Mouse (Mus musculus) neural tube, embryonic 12.5 days (tissue): ENCODE data around the gene Gclc. TPM values are rescaled to one million over a fixed set of nuclear protein-coding genes. Genes with fewer than 3 reads are reported as not detected.

Experiments
- ATAC-seq: fragments of 200-750 bp; cut with Nextera tagmentation; 2 replicates; pipeline ENCODE4 v1.8.0; 2017; ENCODE audit warnings: low read depth, mild to moderate bottlenecking, moderate TSS enrichment, moderate library complexity; ENCODE audit not compliant: low FRiP score
- H3K27ac ChIP-seq: fragments of 300-500 bp; sonication (generic); 2 replicates; pipeline ENCODE4 v1.5.1; 2016
- H3K27me3 ChIP-seq: fragments of 300-500 bp; sonication (generic); replicated peaks from 2 replicates; pipeline ENCODE4 v1.6.1; 2016; ENCODE audit warnings: mild to moderate bottlenecking
- H3K36me3 ChIP-seq: fragments of 300-500 bp; sonication (generic); 2 replicates; pipeline ENCODE4 v1.6.1; 2016; ENCODE audit warnings: mild to moderate bottlenecking
- H3K4me1 ChIP-seq: fragments of 300-500 bp; sonication (generic); 2 replicates; pipeline ENCODE4 v1.6.1; 2016
- H3K4me2 ChIP-seq: fragments of 300-500 bp; sonication (generic); replicated peaks from 2 replicates; pipeline ENCODE4 v1.6.1; 2016; ENCODE audit warnings: mild to moderate bottlenecking
- H3K4me3 ChIP-seq: fragments of 300-500 bp; sonication (generic); 2 replicates; pipeline ENCODE4 v1.5.1; 2016
- H3K9ac ChIP-seq: fragments of 300-500 bp; sonication (generic); 2 replicates; pipeline ENCODE4 v1.6.1; 2016; ENCODE audit warnings: mild to moderate bottlenecking
- H3K9me3 ChIP-seq: fragments of 300-500 bp; sonication (generic); 2 replicates; pipeline ENCODE4 v1.6.1; 2016; ENCODE audit warnings: mild to moderate bottlenecking
- WGBS: fragments of 180-500 bp; shearing (Covaris S2); methylation state at CpG from one replicate; pipeline ENCODE4 v1.1.7; 2016; 5-methylcytosine and 5-hydroxymethylcytosine counted together
- polyA plus RNA-seq: library from polyadenylated mRNA; unstranded; fragments of >200 nt; fragmentation: Nextera tagmentation; extraction: Ambion mirVana; gene quantifications from 2 replicates; pipeline ENCODE4 v1.2.1, GENCODE M21; 2016

Gclc gene
- 20.5 and 23.9 TPM in 2 replicates for polyA plus RNA-seq

DNA sequence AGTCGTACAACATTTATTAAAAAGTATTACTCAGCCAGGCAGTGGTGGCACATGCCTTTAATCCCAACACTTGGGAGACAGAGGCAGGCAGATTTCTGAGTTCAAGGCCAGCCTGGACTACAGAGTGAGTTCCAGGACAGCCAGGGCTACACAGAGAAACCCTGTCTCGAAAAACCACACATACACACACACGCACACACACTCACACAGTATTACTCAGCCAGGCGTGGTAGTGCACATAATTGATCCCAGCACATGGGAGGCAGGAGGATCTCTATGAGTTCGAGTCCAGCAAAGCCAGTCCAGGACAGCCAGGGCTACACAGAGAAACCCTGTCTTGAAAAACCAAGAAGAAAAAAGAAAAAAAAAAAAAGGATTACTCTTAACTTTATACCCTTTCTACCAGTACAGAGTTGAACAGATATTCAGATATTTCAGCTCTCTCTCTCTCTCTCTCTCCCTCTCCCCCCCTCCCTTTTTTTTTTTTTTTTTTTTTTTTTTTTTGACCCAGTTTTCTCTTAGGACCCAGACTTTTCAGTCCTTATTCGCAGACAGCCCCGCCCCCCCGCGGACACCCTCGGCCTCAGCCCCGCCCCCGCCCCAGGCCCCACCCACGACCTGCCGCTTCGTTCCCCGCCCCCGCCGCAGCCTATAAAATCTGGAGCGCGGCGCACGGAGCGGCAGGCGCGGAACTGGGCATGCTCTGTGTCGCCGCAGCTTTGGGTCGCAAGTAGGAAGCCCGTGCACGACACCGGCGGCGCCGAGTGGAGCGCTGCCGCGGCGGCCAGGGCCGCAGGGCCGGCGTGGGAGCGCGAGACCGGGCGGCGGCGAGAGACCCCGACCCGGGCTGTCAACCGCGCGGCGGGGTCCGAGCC lies at the start of gene Gclc:
Gene Gclc (plus strand): TSS at position 683 of the 875 bp plus-strand sequence.
- Histone ChIP-seq H3K9me3 (no peaks in the 10 kb centered on the region), H3K27ac (peak within 1 kb of the TSS; percentile 70; the same call in 1 of the 2 replicates), H3K9ac (peak within 1 kb of the TSS; percentile 86), H3K4me2 (peak within 1 kb of the TSS; percentile 71), H3K36me3 (no peaks in the 10 kb centered on the region), H3K4me3 (peak within 1 kb of the TSS; percentile 80), H3K27me3 (no peaks in the 10 kb centered on the region), H3K4me1 (peaks cover 12% of the 10 kb centered on the region)
- WGBS = 8% methylated on average over 52 of the region's 54 CpGs
- peak; percentile 79 for ATAC-seq

DNA sequence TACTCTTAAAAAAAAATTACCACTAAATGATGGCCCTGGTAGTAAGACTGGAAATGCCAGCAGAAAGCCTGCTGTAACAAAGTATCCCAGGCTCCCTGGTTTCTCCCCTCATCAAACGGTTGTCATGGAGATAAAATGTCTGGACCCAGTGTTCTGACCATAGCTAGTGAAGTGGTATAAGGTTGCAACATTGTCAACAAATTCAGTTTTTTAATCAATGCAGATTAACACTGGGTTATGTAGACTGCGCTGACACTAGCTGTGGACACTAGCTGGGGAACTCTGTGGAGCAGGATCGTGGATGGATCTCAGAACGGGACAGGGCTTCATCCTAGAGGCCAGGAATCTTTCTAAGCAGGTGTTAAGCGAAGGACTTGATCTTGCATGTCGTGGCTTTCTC lies 47.8 kb upstream of the Gclc start:
- no peak for ATAC-seq
- no peaks in the 10 kb centered on the region for H3K27me3 ChIP-seq
- no peak overlapping the region for H3K27ac ChIP-seq
- no peaks in the 10 kb centered on the region for H3K36me3 ChIP-seq
- H3K4me2 ChIP-seq = no peak overlapping the region
- no peaks in the 10 kb centered on the region for H3K4me1 ChIP-seq
- no peaks in the 10 kb centered on the region for H3K9me3 ChIP-seq
- WGBS = 86% methylated on average over 6 of the region's 6 CpGs
- no peak overlapping the region for H3K9ac ChIP-seq
- no peak overlapping the region for H3K4me3 ChIP-seq

DNA sequence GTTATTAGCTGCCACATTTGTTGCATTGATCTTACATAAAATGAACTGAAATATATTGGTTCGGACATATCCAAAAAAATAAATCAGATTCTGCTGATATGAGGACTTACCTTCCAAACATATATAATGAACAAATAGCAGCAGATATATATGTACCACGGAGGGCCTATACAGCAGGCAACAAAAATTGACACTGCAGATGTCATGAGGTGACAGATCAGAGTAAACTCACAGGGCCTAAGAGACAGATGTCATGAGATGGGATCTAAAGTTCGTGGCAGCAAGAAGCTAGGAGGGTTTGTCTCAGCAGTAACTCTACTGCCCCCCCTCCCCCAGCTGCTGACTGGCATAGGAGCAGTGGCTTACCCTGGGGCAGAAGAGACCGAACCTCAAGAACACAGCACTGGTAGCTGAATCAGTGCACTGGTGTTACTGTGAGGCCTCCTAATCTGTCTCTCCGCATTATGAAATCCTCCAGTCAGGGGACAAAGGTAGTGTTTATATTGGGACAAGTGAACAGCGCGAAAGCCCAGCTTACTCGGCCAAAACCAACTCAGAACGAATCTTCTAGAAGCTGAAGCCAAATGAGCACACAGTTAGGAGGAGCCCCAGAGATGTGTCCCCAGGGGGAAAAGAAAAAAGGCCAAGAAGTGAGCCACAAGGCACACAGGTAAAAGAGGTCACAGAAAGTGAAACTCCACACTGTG lies 46.7 kb upstream of the Gclc start:
- H3K27ac ChIP-seq = no peak overlapping the region
- ATAC-seq = no peak
- no peak overlapping the region for H3K4me2 ChIP-seq
- H3K9me3 ChIP-seq = no peaks in the 10 kb centered on the region
- 86% methylated on average over 9 of the region's 9 CpGs for WGBS
- H3K4me1 ChIP-seq = no peaks in the 10 kb centered on the region
- no peak overlapping the region for H3K9ac ChIP-seq
- H3K4me3 ChIP-seq = no peak overlapping the region
- no peaks in the 10 kb centered on the region for H3K36me3 ChIP-seq
- H3K27me3 ChIP-seq = no peaks in the 10 kb centered on the region

DNA sequence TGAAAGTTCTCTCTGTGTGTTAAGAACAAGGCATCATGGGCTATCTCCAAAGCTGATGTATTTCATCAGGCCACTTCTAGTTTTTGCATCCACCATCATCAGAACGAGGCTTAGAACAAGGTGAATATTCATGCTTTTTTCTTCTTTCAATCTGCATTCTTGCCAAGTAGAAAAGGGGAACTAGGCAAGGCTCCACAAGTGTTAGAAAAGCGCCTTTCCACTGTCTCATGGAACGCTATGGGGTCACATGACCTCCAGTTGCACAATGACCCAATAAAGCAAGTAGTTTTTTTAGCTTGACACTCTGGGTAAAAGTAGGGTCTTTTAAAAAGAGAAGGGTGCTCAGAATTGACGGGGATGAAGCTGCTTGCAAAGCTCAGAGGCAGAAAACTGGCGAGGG lies 45.4 kb upstream of the Gclc start:
- no peak for ATAC-seq

DNA sequence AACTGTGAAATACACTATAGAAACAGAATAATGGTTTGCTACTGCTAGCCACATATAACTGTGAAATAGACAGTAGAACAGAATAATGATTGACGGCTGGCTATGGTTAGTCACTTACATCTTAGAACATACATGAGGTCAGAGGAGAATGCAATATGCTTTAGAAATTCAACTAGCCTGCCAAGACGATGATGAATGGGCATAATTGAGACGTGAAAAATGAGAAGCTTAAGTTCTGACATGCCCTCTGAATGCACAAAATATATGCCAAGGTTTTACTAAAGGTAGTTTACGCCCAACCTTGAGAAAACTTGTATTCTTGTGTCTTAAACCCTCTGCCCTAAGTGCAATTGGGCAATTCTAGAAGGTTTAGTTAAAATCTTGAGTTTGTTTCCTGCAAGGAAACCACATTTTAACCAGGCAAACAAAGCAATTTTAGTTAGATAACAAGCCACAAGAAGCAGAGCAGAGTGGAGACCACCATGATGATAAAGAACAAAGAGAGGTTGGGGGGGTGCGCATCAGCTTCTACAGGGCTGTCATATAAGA lies 43.2 kb upstream of the Gclc start:
- Histone ChIP-seq H3K27ac (no peak overlapping the region), H3K4me3 (no peak overlapping the region), H3K9me3 (no peaks in the 10 kb centered on the region), H3K27me3 (no peaks in the 10 kb centered on the region), H3K36me3 (no peaks in the 10 kb centered on the region), H3K4me2 (no peak overlapping the region), H3K9ac (no peak overlapping the region), H3K4me1 (no peaks in the 10 kb centered on the region)
- WGBS = 93% methylated on average over 5 of the region's 5 CpGs
- no peak for ATAC-seq

More for the DNA sequence above, 45.4 kb upstream of the Gclc start:
- Histone ChIP-seq H3K36me3 (no peaks in the 10 kb centered on the region), H3K9me3 (no peaks in the 10 kb centered on the region), H3K4me2 (no peak overlapping the region), H3K4me3 (no peak overlapping the region), H3K4me1 (no peaks in the 10 kb centered on the region), H3K27me3 (no peaks in the 10 kb centered on the region), H3K27ac (no peak overlapping the region), H3K9ac (no peak overlapping the region)
- WGBS = 61% methylated on average over 5 of the region's 5 CpGs

DNA sequence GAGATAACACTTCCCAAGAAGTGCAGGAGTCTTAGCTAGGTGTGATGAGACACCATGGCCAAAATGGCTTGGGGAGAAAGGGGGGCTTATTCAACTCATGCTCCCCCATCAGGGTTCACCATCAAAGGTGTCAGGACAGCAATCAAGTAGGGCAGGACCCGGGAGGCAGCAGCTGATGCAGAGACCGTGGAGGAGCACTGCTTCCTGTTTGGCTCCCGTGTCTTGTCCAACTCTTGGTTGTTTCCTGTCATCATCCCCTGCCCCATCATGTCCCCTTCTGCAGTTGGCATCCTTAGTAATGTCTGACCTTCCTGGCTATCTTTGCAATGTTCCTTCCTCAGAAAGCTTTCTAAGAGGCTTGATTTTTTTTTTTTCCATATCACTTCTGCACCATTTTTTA lies 41.5 kb upstream of the Gclc start:
- H3K4me3 ChIP-seq = no peak overlapping the region

DNA sequence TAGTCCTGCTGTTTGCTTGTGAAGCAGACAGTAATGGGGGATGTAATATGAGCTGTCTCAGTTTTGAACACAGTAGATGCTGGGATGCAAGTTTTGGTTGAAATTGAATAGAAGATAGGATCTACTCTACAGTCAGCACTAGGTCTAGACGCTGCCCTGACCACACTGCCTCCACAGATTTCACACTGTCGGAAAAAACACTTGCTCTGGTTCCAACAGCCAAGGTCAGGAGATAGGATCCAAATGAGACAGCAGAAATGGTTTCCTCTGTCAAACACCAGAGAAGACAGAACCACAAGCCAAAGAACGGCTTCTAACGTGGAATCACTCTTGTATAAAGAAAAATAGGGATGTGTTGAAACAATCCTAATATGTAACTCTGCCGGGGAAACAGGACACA lies 41.0 kb upstream of the Gclc start:
- H3K27me3 ChIP-seq = no peaks in the 10 kb centered on the region
- no peaks in the 10 kb centered on the region for H3K4me1 ChIP-seq
- H3K9ac ChIP-seq = no peak overlapping the region
- H3K36me3 ChIP-seq = no peaks in the 10 kb centered on the region
- WGBS = 85% methylated on average over 5 of the region's 5 CpGs
- no peak overlapping the region for H3K27ac ChIP-seq
- ATAC-seq = no peak
- no peaks in the 10 kb centered on the region for H3K9me3 ChIP-seq
- H3K4me2 ChIP-seq = no peak overlapping the region
- H3K4me3 ChIP-seq = no peak overlapping the region

More for the DNA sequence above, 41.5 kb upstream of the Gclc start:
- no peak overlapping the region for H3K9ac ChIP-seq
- no peaks in the 10 kb centered on the region for H3K4me1 ChIP-seq
- 73% methylated on average over 3 of the region's 3 CpGs for WGBS
- H3K27me3 ChIP-seq = no peaks in the 10 kb centered on the region
- H3K36me3 ChIP-seq = no peaks in the 10 kb centered on the region
- no peak overlapping the region for H3K27ac ChIP-seq
- H3K4me2 ChIP-seq = no peak overlapping the region
- H3K9me3 ChIP-seq = no peaks in the 10 kb centered on the region
- no peak for ATAC-seq

DNA sequence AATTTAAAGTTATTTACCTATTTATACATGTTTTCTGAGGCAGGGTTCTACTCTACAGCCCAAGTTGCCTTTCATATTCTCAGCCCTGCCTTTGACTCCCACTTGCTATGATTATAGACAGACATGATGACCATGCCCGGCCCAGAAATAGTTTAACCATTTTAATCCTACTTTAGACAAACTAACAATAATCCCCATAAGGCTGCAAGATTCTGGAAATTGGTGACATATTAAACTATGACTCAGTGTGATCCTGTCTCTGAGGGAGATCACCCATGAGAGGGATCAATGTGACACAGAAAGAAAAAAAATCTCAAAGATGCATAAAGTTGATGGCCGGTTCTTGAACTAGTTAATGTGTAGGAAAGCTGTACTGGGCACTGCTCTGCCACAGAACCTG lies 39.1 kb upstream of the Gclc start:
- Histone ChIP-seq H3K27me3 (no peaks in the 10 kb centered on the region), H3K9ac (no peak overlapping the region), H3K4me2 (no peak overlapping the region), H3K27ac (no peak overlapping the region), H3K4me1 (no peaks in the 10 kb centered on the region), H3K4me3 (no peak overlapping the region), H3K9me3 (no peaks in the 10 kb centered on the region), H3K36me3 (no peaks in the 10 kb centered on the region)
- 99% methylated on average over 2 of the region's 2 CpGs for WGBS
- ATAC-seq = no peak

DNA sequence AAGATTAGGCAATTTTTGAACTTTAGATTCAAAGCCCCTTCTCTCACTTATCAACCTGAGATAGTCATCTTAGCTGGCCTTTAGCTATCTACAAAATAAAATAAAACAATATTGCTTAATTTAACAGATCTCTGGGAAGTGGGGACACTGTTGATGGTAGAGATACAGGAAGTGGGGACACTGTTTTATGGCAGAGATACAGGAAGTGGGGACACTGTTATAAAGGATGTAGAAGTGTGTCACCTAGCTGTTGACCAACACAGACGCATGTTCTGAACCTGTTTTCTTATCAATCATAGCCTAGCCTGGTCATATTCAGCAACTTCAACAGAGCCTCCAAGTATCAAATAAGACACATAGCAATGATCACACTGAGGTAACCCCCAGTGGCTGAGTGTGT lies 38.3 kb upstream of the Gclc start:
- no peak for ATAC-seq
- 85% methylated on average over 1 of the region's 1 CpGs for WGBS
- H3K4me1 ChIP-seq = no peaks in the 10 kb centered on the region
- no peaks in the 10 kb centered on the region for H3K36me3 ChIP-seq
- H3K9me3 ChIP-seq = no peaks in the 10 kb centered on the region
- H3K9ac ChIP-seq = no peak overlapping the region
- no peak overlapping the region for H3K4me2 ChIP-seq
- no peaks in the 10 kb centered on the region for H3K27me3 ChIP-seq
- no peak overlapping the region for H3K27ac ChIP-seq
- H3K4me3 ChIP-seq = no peak overlapping the region

DNA sequence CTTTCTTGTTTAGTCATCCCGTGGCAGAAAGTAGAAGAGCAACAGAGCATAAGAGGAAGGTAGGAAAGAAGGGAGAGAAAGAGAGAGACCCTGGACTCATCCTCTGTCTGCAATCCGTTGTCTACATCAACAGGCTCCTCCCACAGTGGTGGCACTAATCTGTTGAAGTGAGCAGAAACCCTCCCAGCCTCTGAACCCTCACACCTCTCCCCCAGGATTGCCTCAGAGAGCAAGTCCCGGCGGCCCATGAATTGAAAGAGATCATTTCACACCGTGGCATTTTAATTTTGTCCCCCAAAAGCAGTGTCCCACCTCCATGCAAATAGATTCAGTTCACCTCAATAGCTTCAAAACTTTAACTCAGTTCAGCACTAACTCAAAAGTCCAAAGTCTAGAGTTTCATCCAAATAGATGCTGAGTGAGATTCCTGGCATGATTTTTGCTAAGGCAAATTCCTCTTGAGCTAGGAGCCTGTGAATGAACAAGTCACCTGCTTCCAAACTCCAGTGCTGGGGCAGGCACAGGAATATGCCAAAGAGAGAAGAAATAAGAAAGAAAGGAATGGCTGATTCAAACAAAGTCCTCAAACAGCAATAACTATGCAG lies 36.4 kb upstream of the Gclc start:
- Histone ChIP-seq H3K36me3 (no peaks in the 10 kb centered on the region), H3K4me1 (no peaks in the 10 kb centered on the region), H3K4me3 (no peak overlapping the region), H3K9me3 (no peaks in the 10 kb centered on the region), H3K27me3 (no peaks in the 10 kb centered on the region), H3K27ac (no peak overlapping the region), H3K4me2 (no peak overlapping the region), H3K9ac (no peak overlapping the region)
- ATAC-seq = no peak
- WGBS = 56% methylated on average over 5 of the region's 5 CpGs

DNA sequence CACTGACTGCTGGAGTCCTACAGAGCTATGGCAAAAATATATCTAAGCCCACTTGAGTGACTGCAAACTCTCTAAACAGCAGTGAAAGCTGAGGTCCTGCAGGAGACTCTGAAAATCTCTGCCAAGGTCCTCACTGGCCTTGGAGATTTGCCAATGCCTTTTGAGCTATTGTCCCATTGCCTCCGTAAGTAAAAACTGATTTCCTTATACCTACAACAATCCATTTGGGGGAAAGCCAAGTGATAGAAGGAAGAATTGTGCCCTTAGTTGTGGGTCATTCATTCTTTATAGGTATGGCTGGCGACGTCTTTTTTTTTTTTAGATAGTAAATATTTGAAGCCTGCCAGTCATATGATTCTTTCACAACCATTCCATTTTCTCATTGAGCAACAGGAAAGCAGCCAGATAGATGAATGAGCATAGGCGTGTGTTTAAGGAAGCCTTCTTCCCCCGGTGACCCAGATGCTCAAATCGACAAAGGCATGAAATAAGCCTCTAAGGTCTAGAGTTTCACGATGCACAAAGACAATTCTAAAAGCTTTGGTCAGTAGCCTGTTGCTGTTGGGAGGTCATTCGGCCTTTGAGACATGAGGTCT lies 35.4 kb upstream of the Gclc start:
- 85% methylated on average over 8 of the region's 8 CpGs for WGBS
- H3K36me3 ChIP-seq = no peaks in the 10 kb centered on the region
- H3K9me3 ChIP-seq = no peaks in the 10 kb centered on the region
- no peaks in the 10 kb centered on the region for H3K4me1 ChIP-seq
- H3K27ac ChIP-seq = no peak overlapping the region
- no peak overlapping the region for H3K9ac ChIP-seq
- no peaks in the 10 kb centered on the region for H3K27me3 ChIP-seq
- no peak for ATAC-seq
- no peak overlapping the region for H3K4me2 ChIP-seq
- H3K4me3 ChIP-seq = no peak overlapping the region

DNA sequence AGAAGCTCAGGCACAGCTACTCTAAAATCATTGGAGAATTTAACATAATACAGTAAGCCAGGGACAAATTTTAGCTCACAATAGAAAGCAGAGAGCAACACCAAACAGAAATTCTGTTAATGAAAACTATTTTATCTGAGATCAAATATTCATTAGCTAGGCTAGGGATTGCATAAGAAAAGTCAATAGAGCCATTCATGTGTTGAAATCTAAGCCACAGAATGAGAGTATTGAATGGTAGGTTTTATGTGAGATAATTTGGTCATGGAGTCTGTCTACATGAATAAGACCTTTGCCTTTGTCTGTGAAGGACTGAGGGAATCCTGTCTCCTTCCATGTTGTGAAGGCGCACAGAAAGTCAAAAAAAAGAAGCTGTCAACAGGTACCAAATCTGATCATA lies 34.7 kb upstream of the Gclc start:
- no peak for ATAC-seq
- Histone ChIP-seq H3K9me3 (no peaks in the 10 kb centered on the region), H3K4me3 (no peak overlapping the region), H3K9ac (no peak overlapping the region), H3K4me1 (no peaks in the 10 kb centered on the region), H3K27me3 (no peaks in the 10 kb centered on the region), H3K36me3 (no peaks in the 10 kb centered on the region), H3K27ac (no peak overlapping the region), H3K4me2 (no peak overlapping the region)
- WGBS = 91% methylated on average over 1 of the region's 1 CpGs
